Mouse (Mus musculus): ENCODE data around the gene Fos. TPM values are rescaled to one million over a fixed set of nuclear protein-coding genes. Genes with fewer than 3 reads are reported as not detected.

The Fos gene
- polyA plus RNA-seq, 1 experiment, result 283 TPM

DNA sequence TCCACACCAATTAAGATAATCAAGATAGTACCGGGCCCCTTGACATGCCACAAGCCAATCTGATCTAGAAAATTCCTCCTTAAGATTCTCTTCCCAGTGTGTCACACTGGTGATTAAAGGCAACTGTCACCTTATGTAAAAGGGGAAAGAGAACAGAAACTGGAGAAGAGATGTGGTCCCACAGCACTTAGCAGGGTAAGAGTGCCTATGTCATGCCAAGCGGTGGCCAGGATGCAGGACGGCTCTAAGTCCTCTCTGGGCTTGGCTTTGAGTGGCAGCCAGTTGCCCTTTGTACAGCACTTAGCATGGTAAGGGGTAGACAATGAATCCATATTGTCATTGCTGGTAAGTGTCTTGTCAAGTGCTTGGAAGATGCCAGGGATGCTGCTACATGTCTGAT lies 42.2 kb downstream of the Fos start:
- Histone ChIP-seq H3K27me3 (ENCODE audit: control insufficient read depth, insufficient read depth, low read length) (no peaks in the 10 kb centered on the region), H3K36me3 (ENCODE audit: control insufficient read depth, insufficient read depth, low read length) (no peaks in the 10 kb centered on the region), H3K27ac (ENCODE audit: insufficient read depth, low read depth, low read length) (no peak overlapping the region), H3K4me3 (ENCODE audit: low read depth, low read length) (no peak overlapping the region), H3K4me1 (ENCODE audit: control insufficient read depth, insufficient read depth, insufficient read length, low read length) (no peaks in the 10 kb centered on the region)
- 49% methylated on average over 3 of the region's 3 CpGs for WGBS
- no peak for TF ChIP-seq POLR2A (IDR thresholded peaks at IDR 0.05; ENCODE audit: low read depth, low read length)
- TF ChIP-seq CTCF (IDR thresholded peaks at IDR 0.05; ENCODE audit: extremely low read depth, insufficient read length, insufficient replicate concordance, low read depth, low read length), result no peak

DNA sequence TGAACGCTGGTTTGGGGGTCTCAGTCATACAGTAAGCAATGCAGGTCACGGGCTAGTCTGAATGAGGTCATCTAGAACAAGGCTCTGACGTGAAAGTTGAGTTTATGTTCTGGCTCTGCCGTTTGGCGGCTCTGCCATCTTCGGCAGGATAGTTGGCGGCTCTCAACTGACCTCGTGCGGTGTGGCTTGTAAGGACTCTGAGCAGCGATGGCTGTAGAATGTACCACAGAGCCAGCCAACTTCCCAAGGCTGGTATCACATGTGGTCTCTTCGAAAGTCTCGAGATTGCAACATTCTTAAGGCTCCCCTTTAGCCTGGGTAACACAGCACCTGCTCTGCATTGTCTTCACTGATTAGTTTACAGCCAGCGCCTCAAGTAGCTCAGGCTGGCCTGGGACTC lies 43.6 kb downstream of the Fos start:
- TF ChIP-seq CTCF (IDR thresholded peaks at IDR 0.05; ENCODE audit: extremely low read depth, insufficient read length, insufficient replicate concordance, low read depth, low read length) (no peak), POLR2A (IDR thresholded peaks at IDR 0.05; ENCODE audit: low read depth, low read length) (no peak)
- H3K4me3 ChIP-seq (ENCODE audit: low read depth, low read length), result no peak overlapping the region
- no peaks in the 10 kb centered on the region for H3K27me3 ChIP-seq (ENCODE audit: control insufficient read depth, insufficient read depth, low read length)
- H3K36me3 ChIP-seq (ENCODE audit: control insufficient read depth, insufficient read depth, low read length), result no peaks in the 10 kb centered on the region
- H3K27ac ChIP-seq (ENCODE audit: insufficient read depth, low read depth, low read length), result no peak overlapping the region
- 82% methylated on average over 13 of the region's 13 CpGs for WGBS
- H3K4me1 ChIP-seq (ENCODE audit: control insufficient read depth, insufficient read depth, insufficient read length, low read length), result no peaks in the 10 kb centered on the region

DNA sequence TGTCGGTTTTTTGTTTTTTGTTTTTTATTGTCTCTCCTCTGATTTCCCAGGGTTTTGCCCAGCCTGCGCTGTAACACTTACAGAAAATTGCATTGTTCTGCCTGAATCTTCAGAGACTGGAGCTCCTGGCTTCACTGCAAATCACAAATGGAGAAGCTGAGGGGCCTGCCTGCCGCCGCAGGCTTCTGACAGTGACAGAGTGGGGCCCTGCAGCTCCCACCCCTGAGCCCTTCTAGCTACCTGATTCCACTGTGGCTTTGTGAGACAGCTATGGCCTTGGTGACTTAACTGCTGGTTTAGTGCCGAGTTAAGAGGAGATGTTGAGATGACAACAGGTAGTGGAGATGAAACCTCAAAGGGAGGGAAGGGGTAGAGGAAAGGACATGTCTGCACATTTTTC lies 44.3 kb downstream of the Fos start:
- TF ChIP-seq POLR2A (IDR thresholded peaks at IDR 0.05; ENCODE audit: low read depth, low read length), result no peak
- TF ChIP-seq CTCF (IDR thresholded peaks at IDR 0.05; ENCODE audit: extremely low read depth, insufficient read length, insufficient replicate concordance, low read depth, low read length), result no peak
- 78% methylated on average over 5 of the region's 5 CpGs for WGBS

DNA sequence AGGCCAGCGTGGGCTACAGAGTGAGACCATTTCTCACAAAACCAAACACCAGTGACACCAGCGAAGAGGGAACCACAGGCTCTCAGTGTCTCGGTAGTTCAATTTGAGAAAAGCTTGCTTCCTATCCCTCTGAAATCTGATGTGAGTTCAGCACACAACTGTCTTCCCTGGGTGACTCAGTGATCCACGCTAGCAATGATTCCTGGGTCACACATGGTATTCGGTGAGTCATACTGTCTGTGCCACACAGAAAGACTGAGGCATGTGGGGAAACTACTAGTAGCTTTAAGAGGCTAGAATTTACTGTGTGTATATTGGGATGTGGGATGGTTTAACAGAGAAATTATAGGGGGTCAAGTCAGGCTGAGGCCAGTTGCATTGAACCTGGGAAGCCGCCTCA lies 45.9 kb downstream of the Fos start:
- H3K27me3 ChIP-seq (ENCODE audit: control insufficient read depth, insufficient read depth, low read length), result no peaks in the 10 kb centered on the region
- H3K36me3 ChIP-seq (ENCODE audit: control insufficient read depth, insufficient read depth, low read length), result no peaks in the 10 kb centered on the region
- 92% methylated on average over 6 of the region's 6 CpGs for WGBS
- no peak overlapping the region for H3K4me3 ChIP-seq (ENCODE audit: low read depth, low read length)
- no peak overlapping the region for H3K27ac ChIP-seq (ENCODE audit: insufficient read depth, low read depth, low read length)
- H3K4me1 ChIP-seq (ENCODE audit: control insufficient read depth, insufficient read depth, insufficient read length, low read length), result no peaks in the 10 kb centered on the region
- TF ChIP-seq CTCF (IDR thresholded peaks at IDR 0.05; ENCODE audit: extremely low read depth, insufficient read length, insufficient replicate concordance, low read depth, low read length) (no peak), POLR2A (IDR thresholded peaks at IDR 0.05; ENCODE audit: low read depth, low read length) (no peak)

More for the DNA sequence above, 44.3 kb downstream of the Fos start:
- Histone ChIP-seq H3K36me3 (ENCODE audit: control insufficient read depth, insufficient read depth, low read length) (no peaks in the 10 kb centered on the region), H3K4me3 (ENCODE audit: low read depth, low read length) (no peak overlapping the region), H3K27me3 (ENCODE audit: control insufficient read depth, insufficient read depth, low read length) (no peaks in the 10 kb centered on the region), H3K27ac (ENCODE audit: insufficient read depth, low read depth, low read length) (no peak overlapping the region), H3K4me1 (ENCODE audit: control insufficient read depth, insufficient read depth, insufficient read length, low read length) (no peaks in the 10 kb centered on the region)

DNA sequence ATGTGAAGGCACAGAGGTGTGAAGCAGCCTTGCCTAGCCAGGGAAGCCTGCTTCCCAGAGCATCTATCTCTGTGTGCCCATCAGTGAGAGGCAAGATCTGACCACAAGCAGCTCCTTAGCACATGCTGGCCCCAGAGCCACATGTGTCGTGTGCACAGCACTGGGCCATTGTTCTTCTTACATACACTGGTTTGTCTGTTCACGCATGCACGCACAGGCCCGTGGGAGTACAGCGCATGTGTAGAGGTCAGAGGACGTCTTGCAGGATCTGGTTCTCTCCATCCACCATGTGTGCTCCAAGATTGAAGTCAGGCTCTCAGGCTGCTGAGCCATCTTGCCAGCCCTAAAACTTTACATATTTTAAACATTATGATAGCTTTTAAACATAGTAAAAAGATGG lies 47.4 kb downstream of the Fos start:
- TF ChIP-seq POLR2A (IDR thresholded peaks at IDR 0.05; ENCODE audit: low read depth, low read length), result no peak
- TF ChIP-seq CTCF (IDR thresholded peaks at IDR 0.05; ENCODE audit: extremely low read depth, insufficient read length, insufficient replicate concordance, low read depth, low read length), result no peak
- WGBS, result 96% methylated on average over 6 of the region's 6 CpGs
- Histone ChIP-seq H3K27ac (ENCODE audit: insufficient read depth, low read depth, low read length) (no peak overlapping the region), H3K36me3 (ENCODE audit: control insufficient read depth, insufficient read depth, low read length) (no peaks in the 10 kb centered on the region), H3K4me1 (ENCODE audit: control insufficient read depth, insufficient read depth, insufficient read length, low read length) (no peaks in the 10 kb centered on the region), H3K27me3 (ENCODE audit: control insufficient read depth, insufficient read depth, low read length) (no peaks in the 10 kb centered on the region), H3K4me3 (ENCODE audit: low read depth, low read length) (no peak overlapping the region)

DNA sequence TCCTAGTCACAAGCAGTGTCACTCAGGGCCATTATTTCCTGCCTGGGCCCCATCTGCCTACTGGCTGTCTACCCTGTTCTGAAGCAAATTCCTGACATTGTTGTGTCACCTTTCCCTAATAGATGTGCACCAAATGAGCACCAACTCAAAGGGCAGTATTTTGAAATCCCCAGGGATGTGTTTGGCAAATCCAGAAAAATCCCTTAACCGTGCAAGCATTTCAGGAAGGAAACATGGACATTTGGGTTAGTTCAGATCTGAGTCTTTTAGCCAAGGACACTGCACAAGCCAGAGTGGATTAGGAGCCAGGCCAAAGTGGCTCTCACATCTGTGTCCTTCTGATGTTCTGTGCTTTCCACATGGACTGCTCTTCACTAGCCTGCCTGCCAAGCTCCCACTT lies 48.0 kb downstream of the Fos start:
- H3K27me3 ChIP-seq (ENCODE audit: control insufficient read depth, insufficient read depth, low read length), result no peaks in the 10 kb centered on the region
- whole genome bisulfite sequencing, result 52% methylated on average over 1 of the region's 1 CpGs
- no peaks in the 10 kb centered on the region for H3K4me1 ChIP-seq (ENCODE audit: control insufficient read depth, insufficient read depth, insufficient read length, low read length)
- no peak for TF ChIP-seq CTCF (IDR thresholded peaks at IDR 0.05; ENCODE audit: extremely low read depth, insufficient read length, insufficient replicate concordance, low read depth, low read length)
- no peak for TF ChIP-seq POLR2A (IDR thresholded peaks at IDR 0.05; ENCODE audit: low read depth, low read length)
- H3K36me3 ChIP-seq (ENCODE audit: control insufficient read depth, insufficient read depth, low read length), result no peaks in the 10 kb centered on the region
- no peak overlapping the region for H3K4me3 ChIP-seq (ENCODE audit: low read depth, low read length)
- no peak overlapping the region for H3K27ac ChIP-seq (ENCODE audit: insufficient read depth, low read depth, low read length)

DNA sequence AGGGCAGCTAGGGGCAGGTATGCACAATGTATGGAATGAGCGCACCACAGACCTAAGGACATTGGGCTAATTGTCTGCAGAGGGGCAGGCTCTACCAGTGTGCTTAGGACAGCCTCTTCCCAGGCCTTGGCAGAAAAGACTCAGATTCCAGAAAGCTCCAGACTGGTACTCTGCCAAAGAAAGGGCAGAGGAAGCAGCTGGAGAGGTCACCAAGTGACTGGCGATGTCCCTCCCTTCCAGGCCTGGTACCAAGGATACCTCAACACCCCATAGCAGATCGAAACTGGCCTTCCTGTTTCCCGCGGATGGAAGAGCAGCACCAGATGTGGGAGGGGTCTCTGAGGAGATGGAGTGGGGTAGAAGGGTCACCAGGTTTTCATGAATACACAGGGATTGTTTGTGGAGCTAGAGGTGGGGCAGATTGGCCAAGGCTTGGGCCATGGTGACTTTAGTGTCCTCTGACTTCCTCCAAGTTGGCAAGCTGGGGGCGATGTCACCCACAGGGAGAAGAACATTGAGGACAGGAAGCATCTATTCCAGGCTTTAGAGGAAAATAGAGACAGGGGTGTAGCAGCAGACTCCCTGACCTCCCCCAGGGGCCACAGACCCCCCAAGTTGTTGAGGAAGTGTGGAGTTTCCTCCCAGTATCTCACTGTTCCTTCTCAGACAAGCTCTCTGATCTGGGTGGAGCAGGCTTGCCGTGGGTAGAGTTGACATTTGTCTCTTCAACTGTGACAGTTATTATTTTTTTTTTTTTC lies 49.1 kb downstream of the Fos start:
- no peaks in the 10 kb centered on the region for H3K36me3 ChIP-seq (ENCODE audit: control insufficient read depth, insufficient read depth, low read length)
- H3K4me3 ChIP-seq (ENCODE audit: low read depth, low read length), result no peak overlapping the region
- no peak overlapping the region for H3K27ac ChIP-seq (ENCODE audit: insufficient read depth, low read depth, low read length)
- no peak for TF ChIP-seq CTCF (IDR thresholded peaks at IDR 0.05; ENCODE audit: extremely low read depth, insufficient read length, insufficient replicate concordance, low read depth, low read length)
- no peak for TF ChIP-seq POLR2A (IDR thresholded peaks at IDR 0.05; ENCODE audit: low read depth, low read length)
- WGBS, result 71% methylated on average over 7 of the region's 7 CpGs
- no peaks in the 10 kb centered on the region for H3K4me1 ChIP-seq (ENCODE audit: control insufficient read depth, insufficient read depth, insufficient read length, low read length)
- no peaks in the 10 kb centered on the region for H3K27me3 ChIP-seq (ENCODE audit: control insufficient read depth, insufficient read depth, low read length)

Data from small intestine, adult 2 months (tissue).